Mouse (Mus musculus): ENCODE data around the gene Top3a.

- no peak for TF ChIP-seq CTCF (IDR thresholded peaks at IDR 0.05; ENCODE audit: extremely low read depth, insufficient read depth, insufficient read length, insufficient replicate concordance)
- TF ChIP-seq POLR2A (IDR thresholded peaks at IDR 0.05; ENCODE audit: low read depth, low read length), result no peak
Observed at GRCm38 (mm10) chr11:60731251-60731650, 45.9 kb downstream of the Top3a start.
